ENCODE assay signal across 36 mouse cellular contexts in genomic region chr11:115353375-115353774, GRCm38 (mm10). TPM values are rescaled to one million over a fixed set of nuclear protein-coding genes. Genes with fewer than 3 reads are reported as not detected.
"Had no signal": no experiment of that assay in that cellular context is flagged by ENCODE, and none has a peak within 500 bp of the region (broad histone marks: within the 10 kb centered on the region; RNA-seq: fewer than 3 reads in every experiment).

No protein-coding gene starts in this region.

- H3K4me3 ChIP-seq: limb, embryonic 10.5 days; limb, embryonic 12.5 days; limb, embryonic 13.5 days; limb, embryonic 15.5 days; liver, embryonic 12.5 days; liver, embryonic 13.5 days; liver, embryonic 15.5 days; lung, embryonic 15.5 days; megakaryocyte, embryonic 14.5 days; midbrain, embryonic 10.5 days; midbrain, embryonic 12.5 days; midbrain, embryonic 13.5 days; midbrain, embryonic 15.5 days; myocyte; neural tube, embryonic 12.5 days had no signal

- DNase-seq: lung, postnatal 14 days had no signal

- H3K9ac ChIP-seq: limb, embryonic 12.5 days; limb, embryonic 13.5 days; limb, embryonic 15.5 days; liver, embryonic 12.5 days; liver, embryonic 13.5 days; liver, embryonic 14.5 days; liver, embryonic 15.5 days; liver, postnatal 0 days; lung, embryonic 14.5 days; lung, embryonic 15.5 days; midbrain, embryonic 12.5 days; midbrain, embryonic 13.5 days; midbrain, embryonic 15.5 days; neural tube, embryonic 12.5 days had no signal

- H3K27me3 ChIP-seq: midbrain, embryonic 15.5 days had no signal

- H3K36me3 ChIP-seq: limb, embryonic 10.5 days; limb, embryonic 12.5 days; limb, embryonic 13.5 days; limb, embryonic 15.5 days; liver, embryonic 12.5 days; liver, embryonic 13.5 days; liver, embryonic 15.5 days; lung, embryonic 15.5 days had no signal

- ATAC-seq: liver, embryonic 12.5 days had no signal

- H3K4me1 ChIP-seq: lung, embryonic 15.5 days; midbrain, embryonic 12.5 days; midbrain, embryonic 13.5 days; midbrain, embryonic 15.5 days; neural tube, embryonic 12.5 days had no signal

- H3K9me3 ChIP-seq: limb, embryonic 10.5 days; limb, embryonic 12.5 days; limb, embryonic 13.5 days; limb, embryonic 15.5 days; liver, embryonic 12.5 days; liver, embryonic 13.5 days; liver, embryonic 15.5 days; lung, embryonic 15.5 days; midbrain, embryonic 10.5 days; midbrain, embryonic 12.5 days; midbrain, embryonic 13.5 days; midbrain, embryonic 15.5 days; neural tube, embryonic 12.5 days had no signal

- H3K27ac ChIP-seq: limb, embryonic 10.5 days; limb, embryonic 12.5 days; limb, embryonic 13.5 days; limb, embryonic 15.5 days; liver, embryonic 12.5 days; liver, embryonic 13.5 days; liver, embryonic 14.5 days; liver, embryonic 15.5 days; lung, embryonic 15.5 days; macrophage; midbrain, embryonic 10.5 days; midbrain, embryonic 12.5 days; midbrain, embryonic 13.5 days; midbrain, embryonic 15.5 days; neural tube, embryonic 12.5 days had no signal

RNA-seq across cellular contexts. Expression of gene Hid1, which starts 14.2 kb away (rescaled TPM):
- total RNA-seq: megakaryocyte-erythroid progenitor cell, adult 5-6 weeks had no signal
- polyA plus RNA-seq: macrophage had no signal

RNA-seq across cellular contexts. Expression of gene Otop3, which starts 18.8 kb away (rescaled TPM):
- total RNA-seq: left cerebral cortex, postnatal 14 days; liver, adult 2 months; megakaryocyte progenitor cell, adult 5-6 weeks; megakaryocyte, adult 5-6 weeks; megakaryocyte-erythroid progenitor cell, adult 5-6 weeks had no signal
- polyA plus RNA-seq: limb, embryonic 10.5 days; limb, embryonic 11.5 days; limb, embryonic 12.5 days; limb, embryonic 13.5 days; limb, embryonic 14.5 days; liver, adult 2 months; liver, embryonic 11.5 days; liver, embryonic 12.5 days; liver, embryonic 13.5 days; liver, embryonic 14.5 days; liver, embryonic 15.5 days; liver, postnatal 0 days; lung, embryonic 14.5 days; lung, embryonic 15.5 days; lung, embryonic 16.5 days; lung, postnatal 0 days; macrophage; myocyte had no signal

RNA-seq across cellular contexts. Expression of gene Cdr2l, which starts 28.3 kb away (rescaled TPM):
- total RNA-seq: megakaryocyte-erythroid progenitor cell, adult 5-6 weeks had no signal
- polyA plus RNA-seq: macrophage had no signal

RNA-seq across cellular contexts. Expression of gene Ush1g, which starts 31.5 kb away (rescaled TPM):
- total RNA-seq: megakaryocyte progenitor cell, adult 5-6 weeks; megakaryocyte, adult 5-6 weeks; megakaryocyte-erythroid progenitor cell, adult 5-6 weeks; midbrain, postnatal 0 days had no signal
- polyA plus RNA-seq: limb, embryonic 10.5 days; limb, embryonic 11.5 days; limb, embryonic 12.5 days; limb, embryonic 13.5 days; limb, embryonic 14.5 days; lung, embryonic 14.5 days; lung, embryonic 15.5 days; lung, embryonic 16.5 days; lung, postnatal 0 days; macrophage; midbrain, embryonic 10.5 days; neural tube, embryonic 11.5 days had no signal

RNA-seq across cellular contexts. Expression of gene Otop2, which starts 46.4 kb away (rescaled TPM):
- total RNA-seq: left cerebral cortex, postnatal 4 days; liver, adult 2 months; megakaryocyte progenitor cell, adult 5-6 weeks; megakaryocyte, adult 5-6 weeks; megakaryocyte-erythroid progenitor cell, adult 5-6 weeks had no signal
- polyA plus RNA-seq: limb, embryonic 10.5 days; limb, embryonic 11.5 days; limb, embryonic 12.5 days; limb, embryonic 13.5 days; liver, adult 2 months; liver, embryonic 11.5 days; liver, embryonic 12.5 days; liver, embryonic 13.5 days; liver, embryonic 14.5 days; liver, embryonic 15.5 days; liver, embryonic 16.5 days; liver, postnatal 0 days; lung, embryonic 14.5 days; lung, embryonic 15.5 days; lung, embryonic 16.5 days; lung, postnatal 0 days; macrophage; midbrain, embryonic 10.5 days; midbrain, embryonic 11.5 days; midbrain, embryonic 12.5 days; midbrain, embryonic 13.5 days; midbrain, embryonic 14.5 days; midbrain, embryonic 15.5 days; neural tube, embryonic 11.5 days; neural tube, embryonic 12.5 days had no signal
